9 mouse cellular contexts compared by ENCODE assay signal in the genomic region with DNA sequence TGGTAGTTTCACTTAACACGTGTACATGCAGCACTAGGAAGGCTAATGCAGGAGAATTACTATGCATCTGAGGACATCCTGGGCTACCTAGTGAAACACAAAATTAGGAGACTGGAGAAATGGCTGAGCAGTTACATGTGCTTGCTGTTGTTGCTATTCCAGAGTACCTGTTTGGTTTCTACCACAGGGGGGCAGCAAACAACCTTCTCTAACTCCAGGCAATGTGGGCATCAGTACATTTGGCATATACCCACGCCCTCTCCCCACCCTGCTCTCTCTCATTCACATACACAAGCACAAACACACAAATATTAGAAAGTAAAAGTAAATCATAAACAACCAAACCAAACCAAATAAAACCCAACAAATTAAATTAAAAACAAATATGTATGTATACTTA. TPM values are rescaled to one million over a fixed set of nuclear protein-coding genes. Genes with fewer than 3 reads are reported as not detected.
DNase-seq lines count a peak whose midpoint lies in the region.
"Had no signal": no experiment of that assay in that cellular context is flagged by ENCODE, and none has a peak within 500 bp of the region (broad histone marks: within the 10 kb centered on the region; RNA-seq: fewer than 3 reads in every experiment).

No protein-coding gene starts in this region.

- intact Hi-C loops in left cerebral cortex, postnatal 4 days (cut with DNase I) = loop anchor here (5.0 kb wide), 1 partner anchor 102 kb away; no protein-coding TSS in a partner anchor

- DNase-seq in ovary, postnatal 14 days (ENCODE audit: low spot score) = peak; percentile 17
- DNase-seq in ovary, adult 18-20 months (ENCODE audit: low spot score) = no peak
- DNase-seq in adrenal gland, adult 2 months = peak; percentile 57
- DNase-seq in embryo, embryonic 9.5 days (ENCODE audit: extremely low spot score) = peak; percentile 38
- DNase-seq in hindlimb bud, embryonic 11.5 days (ENCODE audit: extremely low spot score, low read depth, low spot score) = peak; percentile 22
- DNase-seq in left cerebral cortex, postnatal 4 days = peak; percentile 60
- peak; percentile 49 to 66 for DNase-seq in natural killer cell, adult 2 months (ENCODE audit: low spot score in 2 of 2)
- peak; percentile 17 to 20 for DNase-seq in thymus, adult 18-20 months

RNA-seq across cellular contexts. Expression of gene Pdcl, which starts 21.1 kb away (rescaled TPM):
- 10 to 100 TPM; 44.3 to 47.1 TPM for total RNA-seq in adrenal gland, adult 2 months (2021)
- 3.4 and 4.1 TPM in 2 replicates for polyA plus RNA-seq in adrenal gland, adult 2 months (2012; rRNA removed)
- total RNA-seq in left cerebral cortex, postnatal 4 days (2021) = 10 to 100 TPM; 37.1 to 40.2 TPM

RNA-seq across cellular contexts. Expression of gene Rc3h2, which starts 42.5 kb away (rescaled TPM):
- 10 to 100 TPM; 39.2 to 40.2 TPM for total RNA-seq in adrenal gland, adult 2 months (2021)
- polyA plus RNA-seq in adrenal gland, adult 2 months (2012; rRNA removed) = 2.0 and 3.1 TPM in 2 replicates
- 10 to 100 TPM; 87.9 to 93.5 TPM for total RNA-seq in left cerebral cortex, postnatal 4 days (2021)

RNA-seq across cellular contexts. Expression of gene Olfr368, which starts 53.9 kb away (rescaled TPM):
- total RNA-seq in adrenal gland, adult 2 months (2021) = not detected
- polyA plus RNA-seq in adrenal gland, adult 2 months (2012; rRNA removed) = not detected in 2 replicates
- total RNA-seq in left cerebral cortex, postnatal 4 days (2021) = not detected
- polyA plus RNA-seq: myocyte had no signal
